Mouse (Mus musculus): ENCODE measurements around the gene Phc2. TPM values are rescaled to one million over a fixed set of nuclear protein-coding genes. Genes with fewer than 3 reads are reported as not detected.

The Phc2 gene
- total RNA-seq, 1 experiment, result 29.8 TPM

DNA sequence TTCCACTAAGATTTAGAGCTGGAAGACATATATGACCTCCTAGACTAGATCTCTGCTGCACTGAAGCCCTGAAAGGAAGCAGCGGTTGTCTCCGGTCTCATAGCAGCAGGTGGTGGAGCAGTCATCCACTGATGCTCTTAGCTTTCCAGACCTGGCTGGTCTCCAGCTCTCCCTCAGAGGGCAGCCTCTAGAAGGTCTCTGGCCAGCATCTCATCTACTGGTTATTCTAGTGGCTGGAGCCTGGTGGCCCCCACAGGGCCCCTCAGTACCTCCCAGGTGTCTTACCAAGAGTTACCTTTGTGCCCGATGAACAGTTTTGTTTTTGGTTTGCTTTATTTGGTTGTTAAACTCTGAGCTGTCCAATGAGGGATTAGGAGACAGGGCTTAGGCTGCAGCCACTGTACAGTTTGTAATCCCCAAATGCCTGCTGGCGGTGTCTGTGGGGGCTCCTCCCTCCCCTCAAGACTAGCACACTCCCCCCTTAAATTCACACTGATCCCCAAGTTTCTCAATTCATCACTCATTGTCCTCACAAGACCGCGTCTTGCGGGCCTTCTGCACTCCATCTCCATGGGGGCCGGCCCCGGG, 66.7 kb downstream of the Phc2 start:
- H3K9ac ChIP-seq (ENCODE audit: insufficient read depth, low read depth, low read length, poor library complexity, severe bottlenecking), result no peak overlapping the region
- no peak overlapping the region for H3K4me3 ChIP-seq (ENCODE audit: insufficient read depth in 1 of 2, low read depth in 1 of 2, low read length in 2 of 2, poor library complexity in 1 of 2, severe bottlenecking in 1 of 2)
- no peak overlapping the region for H3K27ac ChIP-seq (ENCODE audit: insufficient read depth, low read depth, low read length, poor library complexity, severe bottlenecking)
- TF ChIP-seq ZNF384 (IDR thresholded peaks at IDR 0.05; ENCODE audit: low read depth, low read length) (no peak), CHD2 (IDR thresholded peaks at IDR 0.05; ENCODE audit: low read depth, low read length) (no peak), HCFC1 (IDR thresholded peaks at IDR 0.05; ENCODE audit: borderline replicate concordance, insufficient read depth, low read length) (no peak), ZC3H11A (IDR thresholded peaks at IDR 0.05; ENCODE audit: borderline replicate concordance, low read depth, low read length) (no peak), MAFK (IDR thresholded peaks at IDR 0.05; ENCODE audit: insufficient read depth, low read depth, low read length) (no peak)
- H3K36me3 ChIP-seq (ENCODE audit: control insufficient read depth, insufficient read depth, low read length, poor library complexity, severe bottlenecking), result no peaks in the 10 kb centered on the region
- no peaks in the 10 kb centered on the region for H3K9me3 ChIP-seq (ENCODE audit: control insufficient read depth, insufficient read depth, low read depth, low read length)
- H3K4me1 ChIP-seq (ENCODE audit: control insufficient read depth in 2 of 2, insufficient read depth in 2 of 2, low read length in 2 of 2, poor library complexity in 1 of 2), result peaks cover 6 to 9% of the 10 kb centered on the region in 2 experiments; a peak in 3 of 4 replicates
- DNase-seq (ENCODE audit: low read depth, low spot score), result no peak
- in situ Hi-C loops (cut with MboI; ENCODE audit: low sequenced_read_pairs in 2 of 2, unreplicated experiment in 2 of 2), result no loop called here

DNA sequence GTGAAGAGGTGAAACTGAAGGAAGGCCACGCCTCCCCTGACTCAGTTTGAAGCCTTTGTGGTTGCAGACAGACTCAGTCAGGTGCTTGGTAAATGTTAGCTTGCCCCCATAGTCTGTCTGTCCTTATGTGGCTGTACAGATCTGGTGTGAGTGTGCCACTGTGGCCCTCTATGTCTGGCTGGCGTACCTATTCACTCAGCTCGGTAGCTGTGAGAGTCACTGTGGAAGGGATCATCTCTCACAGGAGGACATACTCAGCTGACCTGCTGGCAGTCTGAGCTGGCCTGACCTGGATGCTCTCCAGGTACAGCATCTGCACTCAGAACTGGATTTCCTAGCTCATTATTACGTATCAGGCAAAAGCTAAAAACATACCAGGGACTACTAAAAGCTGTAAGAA, 67.3 kb downstream of the Phc2 start:
- TF ChIP-seq CHD2 (IDR thresholded peaks at IDR 0.05; ENCODE audit: low read depth, low read length) (no peak), MAFK (IDR thresholded peaks at IDR 0.05; ENCODE audit: insufficient read depth, low read depth, low read length) (no peak), ZNF384 (IDR thresholded peaks at IDR 0.05; ENCODE audit: low read depth, low read length) (no peak), ZC3H11A (IDR thresholded peaks at IDR 0.05; ENCODE audit: borderline replicate concordance, low read depth, low read length) (no peak), HCFC1 (IDR thresholded peaks at IDR 0.05; ENCODE audit: borderline replicate concordance, insufficient read depth, low read length) (no peak)
- H3K4me3 ChIP-seq (ENCODE audit: insufficient read depth in 1 of 2, low read depth in 1 of 2, low read length in 2 of 2, poor library complexity in 1 of 2, severe bottlenecking in 1 of 2), result no peak overlapping the region
- H3K4me1 ChIP-seq (ENCODE audit: control insufficient read depth in 2 of 2, insufficient read depth in 2 of 2, low read length in 2 of 2, poor library complexity in 1 of 2), result peaks cover 0 to 3% of the 10 kb centered on the region in 2 experiments; a peak in 2 of 4 replicates
- H3K36me3 ChIP-seq (ENCODE audit: control insufficient read depth, insufficient read depth, low read length, poor library complexity, severe bottlenecking), result no peaks in the 10 kb centered on the region
- H3K27ac ChIP-seq (ENCODE audit: insufficient read depth, low read depth, low read length, poor library complexity, severe bottlenecking), result no peak overlapping the region
- in situ Hi-C loops (cut with MboI; ENCODE audit: low sequenced_read_pairs in 2 of 2, unreplicated experiment in 2 of 2), result no loop called here
- H3K9me3 ChIP-seq (ENCODE audit: control insufficient read depth, insufficient read depth, low read depth, low read length), result no peaks in the 10 kb centered on the region
- no peak for DNase-seq (ENCODE audit: low read depth, low spot score)
- no peak overlapping the region for H3K9ac ChIP-seq (ENCODE audit: insufficient read depth, low read depth, low read length, poor library complexity, severe bottlenecking)

DNA sequence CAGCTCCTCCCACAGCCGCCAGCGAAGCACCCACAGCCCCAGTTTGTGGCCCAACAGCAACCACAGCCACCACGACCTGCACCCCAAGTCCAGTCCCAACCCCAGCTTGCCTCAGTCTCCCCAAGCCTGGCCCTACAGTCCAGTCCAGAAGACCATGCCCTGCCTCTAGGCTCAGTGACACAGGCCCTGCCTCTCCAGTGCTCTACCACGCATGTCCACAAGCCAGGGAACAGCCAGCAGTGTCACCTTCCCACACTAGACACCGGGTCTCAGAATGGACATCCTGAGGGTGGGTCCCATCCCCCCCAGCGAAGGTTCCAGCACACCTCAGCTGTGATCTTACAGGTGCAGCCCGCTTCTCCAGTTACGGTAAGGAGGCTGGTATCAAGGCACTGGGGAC, 68.4 kb downstream of the Phc2 start:
- in situ Hi-C loops (cut with MboI; ENCODE audit: low sequenced_read_pairs in 2 of 2, unreplicated experiment in 2 of 2), result no loop called here
- DNase-seq (ENCODE audit: low read depth, low spot score), result no peak

DNA sequence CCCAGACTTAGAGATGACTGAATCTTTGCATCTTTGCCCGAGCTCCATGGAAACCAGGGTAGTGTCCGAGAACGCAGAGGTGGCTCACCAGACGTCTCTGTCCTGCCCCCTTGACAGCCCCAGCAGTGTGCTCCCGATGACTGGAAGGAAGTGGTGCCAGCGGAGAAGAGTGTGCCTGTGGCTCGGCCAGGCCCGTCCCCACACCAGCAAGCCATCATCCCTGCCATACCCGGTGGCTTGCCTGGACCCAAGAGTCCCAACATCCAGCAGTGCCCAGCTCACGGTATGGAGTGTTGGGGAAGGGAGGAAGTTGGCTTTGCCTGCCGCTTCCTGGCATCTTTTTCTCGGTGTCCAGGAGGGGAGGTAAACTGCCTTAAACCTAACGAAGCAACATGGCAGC, 68.9 kb downstream of the Phc2 start:
- Histone ChIP-seq H3K27ac (ENCODE audit: insufficient read depth, low read depth, low read length, poor library complexity, severe bottlenecking) (no peak overlapping the region), H3K4me1 (ENCODE audit: control insufficient read depth in 2 of 2, insufficient read depth in 2 of 2, low read length in 2 of 2, poor library complexity in 1 of 2) (peaks cover 2 to 3% of the 10 kb centered on the region in 2 experiments; a peak in 1 of 4 replicates), H3K4me3 (ENCODE audit: insufficient read depth in 1 of 2, low read depth in 1 of 2, low read length in 2 of 2, poor library complexity in 1 of 2, severe bottlenecking in 1 of 2) (no peak overlapping the region), H3K9me3 (ENCODE audit: control insufficient read depth, insufficient read depth, low read depth, low read length) (no peaks in the 10 kb centered on the region), H3K36me3 (ENCODE audit: control insufficient read depth, insufficient read depth, low read length, poor library complexity, severe bottlenecking) (no peaks in the 10 kb centered on the region), H3K9ac (ENCODE audit: insufficient read depth, low read depth, low read length, poor library complexity, severe bottlenecking) (no peak overlapping the region)
- DNase-seq (ENCODE audit: low read depth, low spot score), result no peak
- TF ChIP-seq HCFC1 (IDR thresholded peaks at IDR 0.05; ENCODE audit: borderline replicate concordance, insufficient read depth, low read length) (no peak), MAFK (IDR thresholded peaks at IDR 0.05; ENCODE audit: insufficient read depth, low read depth, low read length) (no peak), ZC3H11A (IDR thresholded peaks at IDR 0.05; ENCODE audit: borderline replicate concordance, low read depth, low read length) (no peak), ZNF384 (IDR thresholded peaks at IDR 0.05; ENCODE audit: low read depth, low read length) (no peak), CHD2 (IDR thresholded peaks at IDR 0.05; ENCODE audit: low read depth, low read length) (no peak)
- in situ Hi-C loops (cut with MboI; ENCODE audit: low sequenced_read_pairs in 2 of 2, unreplicated experiment in 2 of 2), result no loop called here

More for the DNA sequence above, 68.4 kb downstream of the Phc2 start:
- TF ChIP-seq ZNF384 (IDR thresholded peaks at IDR 0.05; ENCODE audit: low read depth, low read length) (no peak), ZC3H11A (IDR thresholded peaks at IDR 0.05; ENCODE audit: borderline replicate concordance, low read depth, low read length) (no peak), HCFC1 (IDR thresholded peaks at IDR 0.05; ENCODE audit: borderline replicate concordance, insufficient read depth, low read length) (no peak)
- Histone ChIP-seq H3K9me3 (ENCODE audit: control insufficient read depth, insufficient read depth, low read depth, low read length) (no peaks in the 10 kb centered on the region), H3K36me3 (ENCODE audit: control insufficient read depth, insufficient read depth, low read length, poor library complexity, severe bottlenecking) (no peaks in the 10 kb centered on the region), H3K4me3 (ENCODE audit: insufficient read depth in 1 of 2, low read depth in 1 of 2, low read length in 2 of 2, poor library complexity in 1 of 2, severe bottlenecking in 1 of 2) (no peak overlapping the region), H3K27ac (ENCODE audit: insufficient read depth, low read depth, low read length, poor library complexity, severe bottlenecking) (no peak overlapping the region), H3K4me1 (ENCODE audit: control insufficient read depth in 2 of 2, insufficient read depth in 2 of 2, low read length in 2 of 2, poor library complexity in 1 of 2) (peaks cover 2 to 3% of the 10 kb centered on the region in 2 experiments; a peak in 1 of 4 replicates), H3K9ac (ENCODE audit: insufficient read depth, low read depth, low read length, poor library complexity, severe bottlenecking) (no peak overlapping the region)

All from ES-E14 (cell line).